Mouse (Mus musculus) cerebellum, adult (tissue): ENCODE data around the gene BC051019.

Experiments
- ATAC-seq: cut with Nextera tagmentation; 2 replicates; pipeline ENCODE4 v1.9.2; 2017; ENCODE audit warnings: mild to moderate bottlenecking, moderate library complexity, mixed read lengths; ENCODE audit not compliant: insufficient number of reproducible peaks, low FRiP score, low TSS enrichment

Gene BC051019

DNA sequence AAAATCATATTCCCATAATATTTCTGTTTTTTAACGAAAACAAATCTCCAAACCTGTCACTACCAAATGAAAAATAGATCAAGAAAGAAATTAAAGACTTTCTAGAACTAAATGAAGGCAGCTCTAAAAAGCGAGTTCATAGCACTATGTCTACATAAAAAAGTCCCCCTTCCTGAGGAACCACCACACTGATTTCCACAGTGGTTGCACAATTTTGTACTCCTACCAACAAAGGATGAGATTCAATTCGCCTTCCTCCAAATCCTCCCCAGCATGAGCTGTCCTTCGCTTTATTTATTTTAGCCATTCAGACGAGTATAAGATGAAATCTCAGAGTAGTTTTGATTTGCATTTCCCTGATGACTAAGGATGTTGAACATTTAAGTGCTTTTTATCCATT, 57.0 kb downstream of the BC051019 start:
- ATAC-seq: no peak

DNA sequence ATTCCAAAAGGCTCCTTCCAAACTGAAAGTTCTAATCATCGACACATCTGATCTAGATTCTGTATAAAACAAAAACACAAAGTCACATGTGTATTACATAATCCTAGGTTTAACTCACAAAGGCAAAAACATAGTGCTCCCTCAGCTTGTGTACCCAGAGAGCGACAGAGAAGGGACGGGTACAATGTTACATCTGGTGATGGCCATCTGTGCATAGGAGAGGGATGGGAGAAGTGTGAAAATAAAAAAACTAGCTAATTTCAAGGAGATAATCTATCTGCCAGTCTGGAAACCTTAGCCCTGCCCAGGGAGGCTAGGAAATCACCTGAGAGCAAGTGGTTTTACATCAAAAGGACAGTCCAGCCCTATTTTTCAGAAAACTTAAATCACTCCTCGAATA, 61.0 kb downstream of the BC051019 start:
- ATAC-seq: no peak
